Mouse (Mus musculus) lung, postnatal 0 days (tissue): ENCODE measurements around the gene Gm9639.

Source experiments
- CTCF ChIP-seq: IDR thresholded peaks from 2 replicates; pipeline ENCODE4 v1.5.1; 2016; ENCODE audit warnings: antibody characterized with exemption, mild to moderate bottlenecking
- EP300 ChIP-seq: IDR thresholded peaks from 2 replicates; pipeline ENCODE4 v1.6.1; 2016; ENCODE audit warnings: antibody characterized with exemption, mild to moderate bottlenecking, control low read depth

GRCm38 (mm10) chr10:77835647-77836046 is 40.8 kb upstream of the Gm9639 start, which contains the start of gene Krtap10-10:
- no peak for TF ChIP-seq CTCF
- TF ChIP-seq EP300: no peak
